Mouse (Mus musculus): ENCODE measurements around the gene Ciz1.
A peak's percentile ranks its signal among the peaks of the same experiment; 100 is the strongest.

Ciz1 gene

GRCm38 (mm10) chr2:32408429-32409424 lies 56.6 kb downstream of the Ciz1 start:
- no peak for TF ChIP-seq GATA4 (IDR thresholded peaks at IDR 0.05; ENCODE audit: insufficient replicate concordance, low read length)

- TF ChIP-seq GATA4 (IDR thresholded peaks at IDR 0.05; ENCODE audit: insufficient replicate concordance, low read length), result no peak
Measured at GRCm38 (mm10) chr2:32411407-32411806, 59.3 kb downstream of the Ciz1 start.

GRCm38 (mm10) chr2:32412742-32413531 lies 60.8 kb downstream of the Ciz1 start:
- TF ChIP-seq GATA4 (IDR thresholded peaks at IDR 0.05; ENCODE audit: insufficient replicate concordance, low read length), result no peak

GRCm38 (mm10) chr2:32413936-32414335 lies 61.8 kb downstream of the Ciz1 start:
- no peak for TF ChIP-seq GATA4 (IDR thresholded peaks at IDR 0.05; ENCODE audit: insufficient replicate concordance, low read length)

GRCm38 (mm10) chr2:32415801-32416200 lies 63.7 kb downstream of the Ciz1 start:
- TF ChIP-seq GATA4 (IDR thresholded peaks at IDR 0.05; ENCODE audit: insufficient replicate concordance, low read length), result no peak

GRCm38 (mm10) chr2:32416556-32416955 lies 64.4 kb downstream of the Ciz1 start:
- no peak for TF ChIP-seq GATA4 (IDR thresholded peaks at IDR 0.05; ENCODE audit: insufficient replicate concordance, low read length)

- TF ChIP-seq GATA4 (IDR thresholded peaks at IDR 0.05; ENCODE audit: insufficient replicate concordance, low read length), result no peak
Measured at GRCm38 (mm10) chr2:32417486-32417885, 65.4 kb downstream of the Ciz1 start.

GRCm38 (mm10) chr2:32418430-32419151 lies 66.5 kb downstream of the Ciz1 start:
- TF ChIP-seq GATA4 (IDR thresholded peaks at IDR 0.05; ENCODE audit: insufficient replicate concordance, low read length), result peak; percentile 96

- TF ChIP-seq GATA4 (IDR thresholded peaks at IDR 0.05; ENCODE audit: insufficient replicate concordance, low read length), result no peak
Measured at GRCm38 (mm10) chr2:32419359-32419758, 67.2 kb downstream of the Ciz1 start.

- no peak for TF ChIP-seq GATA4 (IDR thresholded peaks at IDR 0.05; ENCODE audit: insufficient replicate concordance, low read length)
Measured at GRCm38 (mm10) chr2:32420066-32420608, 68.0 kb downstream of the Ciz1 start.

GRCm38 (mm10) chr2:32420647-32421046 lies 68.5 kb downstream of the Ciz1 start:
- TF ChIP-seq GATA4 (IDR thresholded peaks at IDR 0.05; ENCODE audit: insufficient replicate concordance, low read length), result no peak

GRCm38 (mm10) chr2:32421851-32422251 lies 69.7 kb downstream of the Ciz1 start:
- no peak for TF ChIP-seq GATA4 (IDR thresholded peaks at IDR 0.05; ENCODE audit: insufficient replicate concordance, low read length)

GRCm38 (mm10) chr2:32423481-32424331 lies 71.6 kb downstream of the Ciz1 start:
- peak; percentile 44; the same call in 1 of the 2 replicates for TF ChIP-seq GATA4 (IDR thresholded peaks at IDR 0.05; ENCODE audit: insufficient replicate concordance, low read length)

GRCm38 (mm10) chr2:32424796-32425195 lies 72.7 kb downstream of the Ciz1 start:
- no peak for TF ChIP-seq GATA4 (IDR thresholded peaks at IDR 0.05; ENCODE audit: insufficient replicate concordance, low read length)
